Mouse (Mus musculus) heart, postnatal 0 days (tissue): ENCODE measurements around the gene Thg1l.

ENCODE experiments used
- CTCF ChIP-seq: IDR thresholded peaks from 2 replicates; pipeline ENCODE4 v1.5.1; 2016; ENCODE audit warnings: antibody characterized with exemption, control low read depth, low read depth
- EP300 ChIP-seq: IDR thresholded peaks from 2 replicates; pipeline ENCODE4 v1.6.1; 2016; ENCODE audit warnings: antibody characterized with exemption, low read depth

DNA sequence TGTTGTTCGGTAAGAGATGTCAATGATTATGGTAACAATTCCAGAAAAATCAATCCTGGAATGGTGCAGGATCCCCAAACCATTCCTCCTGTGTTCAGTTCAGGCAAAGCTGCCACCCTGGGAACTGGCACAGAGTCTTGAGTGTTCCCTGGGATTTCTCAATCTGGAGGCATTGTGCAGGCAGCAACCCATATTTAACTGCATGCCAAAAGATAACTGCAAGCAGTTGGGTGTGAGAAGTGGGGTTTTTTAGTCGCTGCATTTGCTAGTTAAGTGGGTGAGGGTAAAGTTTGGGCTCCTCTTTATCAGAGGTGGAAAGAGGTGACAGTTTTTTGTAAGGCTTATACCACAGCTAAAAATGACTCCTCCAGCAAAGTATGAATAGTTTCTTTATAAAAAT lies 7.8 kb downstream of the Thg1l start:
- TF ChIP-seq CTCF: no peak
- no peak for TF ChIP-seq EP300
